Mouse (Mus musculus) forebrain, embryonic 11.5 days (tissue): ENCODE data around the gene Gamt. TPM values are rescaled to one million over a fixed set of nuclear protein-coding genes. Genes with fewer than 3 reads are reported as not detected.

ENCODE experiments used
- ATAC-seq: fragments of 200-750 bp; cut with Nextera tagmentation; replicated peaks from 2 replicates; pipeline ENCODE4 v1.8.0; 2017; ENCODE audit warnings: moderate TSS enrichment; ENCODE audit not compliant: low FRiP score
- DNase-seq: peaks from one replicate; pipeline ENCODE4 v3.0.0-alpha.2; 2017; ENCODE audit warnings: low spot score
- H3K27ac ChIP-seq: fragments of 300-500 bp; sonication (generic); 2 replicates; pipeline ENCODE4 v1.5.1; 2014; ENCODE audit warnings: low read depth, low read length
- H3K27me3 ChIP-seq: fragments of 300-500 bp; sonication (generic); 2 replicates; pipeline ENCODE4 v1.6.1; 2014; ENCODE audit warnings: mild to moderate bottlenecking, low read length, mixed read lengths; ENCODE audit not compliant: control insufficient read depth, insufficient read depth
- H3K36me3 ChIP-seq: fragments of 300-500 bp; sonication (generic); 2 replicates; pipeline ENCODE4 v1.6.1; 2014; ENCODE audit warnings: mild to moderate bottlenecking, low read length, moderate library complexity, mixed read lengths; ENCODE audit not compliant: control insufficient read depth, insufficient read depth
- H3K4me1 ChIP-seq: fragments of 300-500 bp; sonication (generic); replicated peaks from 2 replicates; pipeline ENCODE4 v1.6.1; 2014; ENCODE audit warnings: low read length, mixed read lengths; ENCODE audit not compliant: control insufficient read depth, insufficient read depth
- H3K4me2 ChIP-seq: fragments of 300-500 bp; sonication (generic); 2 replicates; pipeline ENCODE4 v1.6.1; 2014; ENCODE audit warnings: low read depth, mild to moderate bottlenecking, low read length, moderate library complexity, mixed read lengths; ENCODE audit not compliant: severe bottlenecking
- H3K4me3 ChIP-seq: fragments of 300-500 bp; sonication (generic); 2 replicates; pipeline ENCODE4 v1.5.1; 2014; ENCODE audit warnings: low read depth, low read length
- H3K9ac ChIP-seq: fragments of 300-500 bp; sonication (generic); 2 replicates; pipeline ENCODE4 v1.6.1; 2014; ENCODE audit warnings: low read length
- H3K9me3 ChIP-seq: fragments of 300-500 bp; sonication (generic); 2 replicates; pipeline ENCODE4 v1.6.1; 2016; ENCODE audit warnings: low read length, mixed read lengths; ENCODE audit not compliant: control insufficient read depth
- WGBS: fragments of 180-500 bp; shearing (Covaris S2); extraction: QIAGEN DNeasy Blood & Tissue Kit; methylation state at CpG from one replicate; pipeline ENCODE4 v1.1.7; 2014; 5-methylcytosine and 5-hydroxymethylcytosine counted together
- polyA plus RNA-seq: library from polyadenylated mRNA; unstranded; fragments of >200 nt; fragmentation: Nextera tagmentation; extraction: Ambion mirVana; gene quantifications from 2 replicates; pipeline ENCODE4 v1.2.1, GENCODE M21; 2014

Gamt gene
- polyA plus RNA-seq, 1 experiment from 2014 or later: 20.4 TPM

- H3K27ac ChIP-seq: no peak overlapping the region
- DNase-seq (no peak), ATAC-seq (no peak)
- no peaks in the 10 kb centered on the region for H3K27me3 ChIP-seq
- no peaks in the 10 kb centered on the region for H3K9me3 ChIP-seq
- H3K4me3 ChIP-seq: no peak overlapping the region
- 90% methylated on average over 12 of the region's 12 CpGs for WGBS
- peaks cover 22% of the 10 kb centered on the region for H3K36me3 ChIP-seq
- H3K9ac ChIP-seq: no peak overlapping the region
- H3K4me2 ChIP-seq: no peak overlapping the region
- no peaks in the 10 kb centered on the region for H3K4me1 ChIP-seq
Measured at GRCm38 (mm10) chr10:80279273-80279672, 18.5 kb upstream of the Gamt start.

GRCm38 (mm10) chr10:80278390-80278789 is 17.6 kb upstream of the Gamt start:
- no peaks in the 10 kb centered on the region for H3K9me3 ChIP-seq
- H3K4me2 ChIP-seq: no peak overlapping the region
- DNase-seq: no peak
- ATAC-seq: no peak
- no peak overlapping the region for H3K27ac ChIP-seq
- H3K4me1 ChIP-seq: no peaks in the 10 kb centered on the region
- no peak overlapping the region for H3K9ac ChIP-seq
- H3K4me3 ChIP-seq: no peak overlapping the region
- H3K27me3 ChIP-seq: no peaks in the 10 kb centered on the region
- H3K36me3 ChIP-seq: peaks cover 22% of the 10 kb centered on the region
- WGBS: 94% methylated on average over 9 of the region's 9 CpGs

- Histone ChIP-seq H3K4me1 (no peaks in the 10 kb centered on the region), H3K4me2 (no peak overlapping the region), H3K9me3 (no peaks in the 10 kb centered on the region), H3K27me3 (no peaks in the 10 kb centered on the region), H3K36me3 (peaks cover 22% of the 10 kb centered on the region), H3K4me3 (no peak overlapping the region), H3K27ac (no peak overlapping the region), H3K9ac (no peak overlapping the region)
- DNase-seq: no peak
- no peak for ATAC-seq
- 89% methylated on average over 5 of the region's 5 CpGs for WGBS
Measured at GRCm38 (mm10) chr10:80276238-80276637, 15.4 kb upstream of the Gamt start.

GRCm38 (mm10) chr10:80273847-80274246 is 13.0 kb upstream of the Gamt start:
- Histone ChIP-seq H3K4me1 (0 out of 2 replicates have a peak, but pooled peaks cover under 1% of the 10 kb centered on the region), H3K9ac (no peak overlapping the region), H3K27ac (no peak overlapping the region), H3K27me3 (no peaks in the 10 kb centered on the region), H3K9me3 (no peaks in the 10 kb centered on the region), H3K4me3 (no peak overlapping the region), H3K4me2 (no peak overlapping the region), H3K36me3 (peaks cover 14% of the 10 kb centered on the region; the same call in 1 of the 2 replicates)
- no peak for ATAC-seq
- DNase-seq: no peak
- 97% methylated on average over 3 of the region's 3 CpGs for WGBS

GRCm38 (mm10) chr10:80271870-80272585 is 11.2 kb upstream of the Gamt start:
- Histone ChIP-seq H3K27ac (no peak overlapping the region), H3K36me3 (peaks cover 2% of the 10 kb centered on the region; the same call in 1 of the 2 replicates), H3K4me3 (no peak overlapping the region), H3K4me2 (no peak overlapping the region), H3K4me1 (peaks cover 10% of the 10 kb centered on the region), H3K27me3 (no peaks in the 10 kb centered on the region), H3K9me3 (no peaks in the 10 kb centered on the region), H3K9ac (no peak overlapping the region)
- DNase-seq (no peak), ATAC-seq (no peak)
- WGBS: 87% methylated on average over 8 of the region's 8 CpGs

- Histone ChIP-seq H3K27me3 (no peaks in the 10 kb centered on the region), H3K9ac (no peak overlapping the region), H3K4me2 (no peak overlapping the region), H3K36me3 (no peaks in the 10 kb centered on the region; the same call in 1 of the 2 replicates), H3K4me1 (peaks cover 15% of the 10 kb centered on the region), H3K27ac (no peak overlapping the region), H3K4me3 (no peak overlapping the region), H3K9me3 (no peaks in the 10 kb centered on the region)
- WGBS: 89% methylated on average over 5 of the region's 5 CpGs
- no peak for DNase-seq
- ATAC-seq: no peak
Measured at GRCm38 (mm10) chr10:80271186-80271843, 10.5 kb upstream of the Gamt start.

DNA sequence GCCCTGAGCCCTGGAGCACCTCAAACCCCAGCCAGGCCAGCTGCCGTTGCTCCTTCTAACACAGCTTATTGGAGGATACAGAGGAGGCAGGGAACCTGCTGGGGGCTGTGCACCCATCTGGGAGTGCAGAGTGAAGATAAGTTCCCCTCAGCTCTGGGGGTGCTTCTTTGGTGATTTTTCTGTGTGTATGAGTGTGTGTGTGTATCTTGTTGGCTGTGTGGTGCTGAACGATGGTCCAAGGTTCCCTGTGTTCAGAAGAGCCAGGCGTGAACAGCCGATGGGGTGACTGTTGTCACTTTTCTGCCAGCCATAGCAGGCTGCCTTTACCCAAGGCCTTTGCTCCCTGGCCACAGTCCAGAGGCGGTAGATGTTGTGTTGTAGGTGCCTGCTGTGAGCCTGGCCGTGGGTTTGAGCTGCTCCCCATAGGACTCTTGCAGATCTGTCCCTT is 9.9 kb upstream of the Gamt start:
- ATAC-seq: no peak
- no peaks in the 10 kb centered on the region for H3K9me3 ChIP-seq
- no peak for DNase-seq
- H3K27me3 ChIP-seq: no peaks in the 10 kb centered on the region
- H3K9ac ChIP-seq: no peak overlapping the region
- no peaks in the 10 kb centered on the region; the same call in 1 of the 2 replicates for H3K36me3 ChIP-seq
- H3K27ac ChIP-seq: no peak overlapping the region
- peaks cover 16% of the 10 kb centered on the region for H3K4me1 ChIP-seq
- WGBS: 80% methylated on average over 6 of the region's 6 CpGs
- no peak overlapping the region for H3K4me3 ChIP-seq
- H3K4me2 ChIP-seq: no peak overlapping the region

GRCm38 (mm10) chr10:80270099-80270498 is 9.3 kb upstream of the Gamt start:
- no peaks in the 10 kb centered on the region for H3K9me3 ChIP-seq
- H3K27ac ChIP-seq: no peak overlapping the region
- H3K4me1 ChIP-seq: peaks cover 18% of the 10 kb centered on the region
- 95% methylated on average over 2 of the region's 2 CpGs for WGBS
- ATAC-seq (no peak), DNase-seq (no peak)
- H3K9ac ChIP-seq: no peak overlapping the region
- H3K4me3 ChIP-seq: no peak overlapping the region
- H3K4me2 ChIP-seq: no peak overlapping the region
- no peaks in the 10 kb centered on the region for H3K27me3 ChIP-seq
- H3K36me3 ChIP-seq: no peaks in the 10 kb centered on the region; the same call in 1 of the 2 replicates
